Mouse (Mus musculus): Measurements from ENCODE around the gene Arntl2.
A peak's percentile ranks its signal among the peaks of the same experiment; 100 is the strongest.
"Not testable (repeated sequence)": the region's sequence is repeated elsewhere in the genome, so short reads cannot be mapped to it uniquely, and the experiment has no call there.

The Arntl2 gene

DNA sequence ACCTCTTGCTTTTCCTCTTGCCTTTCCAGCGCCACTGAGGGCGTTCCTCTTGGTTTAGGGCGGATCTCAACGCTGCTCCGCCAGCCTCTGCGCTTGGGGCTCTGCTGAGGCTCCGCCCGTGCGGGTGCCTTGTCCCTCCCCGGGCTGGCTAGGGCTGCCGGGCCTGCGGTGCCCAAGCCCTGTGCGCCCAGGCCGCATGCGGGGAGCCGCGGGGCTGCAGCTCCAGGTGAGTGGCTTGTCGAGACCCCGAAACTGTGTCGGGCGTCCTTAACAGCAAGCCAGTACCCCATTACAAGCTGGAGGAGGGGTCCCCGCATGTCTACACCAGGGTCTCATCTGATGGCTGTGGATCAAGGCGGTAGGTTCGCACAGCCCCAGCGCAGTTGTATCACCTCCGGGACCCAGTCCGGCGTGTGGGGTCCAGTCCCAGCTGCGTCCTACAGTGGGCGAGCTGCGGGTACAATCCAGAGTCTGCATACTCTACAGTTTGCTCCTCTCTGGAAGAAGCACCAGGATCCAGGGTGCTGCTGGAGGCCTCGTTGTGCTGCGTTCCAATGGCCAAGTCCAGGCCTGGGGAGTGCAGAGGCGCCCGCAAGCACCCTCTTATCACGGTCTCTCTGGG is at the start of gene Arntl2:
TSS of gene Arntl2 (plus strand) at position 132 of the 622 bp plus-strand sequence.
- peak; percentile 53 for DNase-seq (ENCODE audit: low spot score)

DNA sequence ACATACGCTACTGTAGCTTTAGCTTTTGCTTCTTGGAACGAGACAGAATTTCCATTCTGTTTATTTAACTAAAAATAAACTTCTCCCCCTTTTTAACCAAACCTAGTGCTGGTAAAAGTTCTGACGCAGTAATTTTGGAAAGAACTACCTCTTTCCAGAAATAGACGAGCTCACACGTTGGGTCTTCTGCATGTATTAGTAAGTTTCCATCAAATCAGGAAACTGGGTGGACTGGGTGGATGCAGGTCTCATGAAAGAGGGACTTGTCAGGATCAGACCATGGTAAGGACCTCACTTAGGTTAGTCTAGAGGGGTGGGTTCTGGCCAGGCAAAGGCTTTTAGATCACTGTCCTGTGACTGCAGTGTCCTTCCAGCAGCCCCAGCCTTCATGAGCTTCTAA is 49.3 kb upstream of the Arntl2 start:
- no peak for DNase-seq (ENCODE audit: low spot score)

DNA sequence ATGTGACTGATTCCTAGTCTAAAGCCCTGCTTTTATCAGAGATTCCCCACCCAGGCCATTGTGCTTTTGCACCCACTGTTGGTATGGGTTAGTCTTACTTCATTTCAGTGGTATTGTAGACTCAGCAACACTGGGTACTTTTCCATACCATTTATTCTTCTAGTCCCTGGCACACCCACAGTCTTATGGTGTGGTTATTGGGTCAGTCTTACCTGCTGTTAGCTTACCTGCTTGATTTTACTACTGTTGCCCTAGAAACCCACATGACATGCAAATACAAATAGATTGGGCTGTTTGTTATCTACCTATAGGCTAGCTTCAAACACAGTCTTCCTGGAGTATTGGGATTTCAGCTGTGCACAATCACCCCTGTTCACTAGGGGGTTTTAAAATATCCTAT is 48.8 kb upstream of the Arntl2 start:
- DNase-seq (ENCODE audit: low spot score) = no peak

DNA sequence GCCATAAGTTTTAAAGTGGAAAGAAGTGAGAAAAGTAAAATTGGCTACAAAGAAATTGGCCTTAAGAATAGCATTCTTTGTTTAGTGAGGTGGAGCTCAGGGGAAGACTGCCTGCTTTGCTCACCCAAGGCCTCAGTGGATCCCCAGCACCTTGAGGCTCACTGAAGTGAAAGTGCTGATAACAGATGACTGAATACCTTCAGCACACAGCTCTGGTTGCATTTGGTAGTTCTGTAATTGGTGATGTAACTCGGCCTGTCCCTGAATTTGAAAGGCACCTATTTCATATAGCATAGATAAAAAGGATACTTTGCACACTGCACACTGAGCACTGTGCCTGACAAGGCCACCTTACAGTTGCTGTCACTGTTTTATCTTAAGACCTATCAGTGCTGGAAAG is 47.6 kb upstream of the Arntl2 start:
- DNase-seq (ENCODE audit: low spot score) = no peak

DNA sequence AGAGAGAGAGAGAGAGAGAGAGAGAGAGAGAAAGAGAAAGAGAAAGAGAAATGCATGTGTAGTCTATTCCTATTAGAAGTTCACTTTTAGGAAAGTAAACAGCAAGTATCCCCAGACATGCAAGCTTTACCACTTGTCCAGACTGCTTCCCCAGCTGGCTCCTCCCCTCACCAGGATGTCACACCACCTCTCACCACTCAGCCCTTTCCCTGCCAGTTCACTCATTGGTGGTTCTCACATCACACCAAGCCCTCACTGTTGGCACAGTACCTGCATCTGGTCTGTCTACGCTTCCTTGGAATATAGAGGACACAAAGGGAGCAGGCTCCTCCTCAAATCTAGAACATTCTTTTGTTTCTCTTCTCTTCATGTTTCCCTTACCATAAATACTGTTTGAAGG is 44.2 kb upstream of the Arntl2 start:
- no peak for DNase-seq (ENCODE audit: low spot score)

DNA sequence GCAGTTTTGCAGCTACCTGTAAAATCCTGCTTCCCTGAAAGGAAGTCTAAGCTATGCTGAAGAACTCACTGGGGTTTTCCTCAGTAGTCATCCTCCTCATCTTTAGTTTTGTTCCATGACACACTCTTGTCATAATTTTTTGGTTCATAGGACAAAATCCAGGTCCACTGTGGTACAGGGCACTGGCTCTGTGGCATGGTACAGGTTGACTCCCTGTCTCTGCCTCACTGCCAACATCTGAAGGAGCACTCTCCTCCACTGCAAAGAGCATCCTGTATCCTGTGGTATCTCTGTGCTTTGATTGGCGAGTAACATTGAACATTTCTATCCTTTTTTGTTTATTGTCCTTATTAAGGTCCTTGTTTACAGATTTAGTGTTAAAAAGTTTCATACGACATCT is 43.7 kb upstream of the Arntl2 start:
- no peak for DNase-seq (ENCODE audit: low spot score)

DNA sequence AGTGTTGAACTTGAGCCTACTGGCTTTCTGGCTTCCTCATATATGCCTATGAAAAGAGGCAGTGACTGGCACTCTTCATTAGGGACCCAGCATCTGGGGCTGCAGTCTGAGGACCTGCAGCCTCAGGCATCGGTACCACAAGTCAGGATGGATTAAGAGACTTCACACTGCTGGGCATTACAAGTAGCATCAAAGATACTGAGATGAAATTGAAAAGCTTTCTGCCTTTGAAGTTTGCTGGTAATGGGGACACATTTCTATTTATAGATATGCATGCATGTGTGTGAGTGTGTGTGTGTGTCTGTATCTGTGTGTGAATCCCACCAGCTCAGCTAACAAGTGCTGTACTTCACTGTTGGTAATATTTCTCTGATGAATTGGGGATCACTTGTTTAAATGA is 43.2 kb upstream of the Arntl2 start:
- DNase-seq (ENCODE audit: low spot score) = no peak

DNA sequence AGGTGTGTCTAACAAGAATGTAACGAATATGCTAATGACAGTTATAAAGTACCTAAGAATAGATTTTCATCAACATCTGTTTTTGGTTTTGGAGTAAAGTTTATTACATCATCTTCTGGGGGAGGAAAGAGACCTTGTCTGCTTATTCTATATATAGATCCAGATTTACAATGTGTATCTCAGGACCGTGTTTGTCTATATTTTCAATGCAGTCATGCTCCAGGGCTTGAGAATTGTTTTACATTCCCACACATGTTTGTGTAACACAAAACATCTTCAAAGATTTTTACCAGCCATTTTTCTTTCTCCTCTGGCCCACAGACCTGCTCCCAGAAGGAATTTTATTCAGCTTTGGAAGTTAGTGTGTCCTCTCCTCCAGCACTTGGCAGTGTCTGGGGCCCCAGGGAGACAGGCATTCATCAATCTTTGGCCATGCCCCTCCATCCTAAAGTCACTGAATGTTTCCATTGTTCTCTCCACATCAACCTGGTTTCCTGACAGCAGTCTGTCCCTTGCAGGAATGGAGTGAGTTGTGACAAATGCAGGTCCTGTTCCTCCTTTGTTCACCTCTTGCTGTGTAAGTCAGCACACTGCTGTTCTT is 42.2 kb upstream of the Arntl2 start:
- no peak for DNase-seq (ENCODE audit: low spot score)

DNA sequence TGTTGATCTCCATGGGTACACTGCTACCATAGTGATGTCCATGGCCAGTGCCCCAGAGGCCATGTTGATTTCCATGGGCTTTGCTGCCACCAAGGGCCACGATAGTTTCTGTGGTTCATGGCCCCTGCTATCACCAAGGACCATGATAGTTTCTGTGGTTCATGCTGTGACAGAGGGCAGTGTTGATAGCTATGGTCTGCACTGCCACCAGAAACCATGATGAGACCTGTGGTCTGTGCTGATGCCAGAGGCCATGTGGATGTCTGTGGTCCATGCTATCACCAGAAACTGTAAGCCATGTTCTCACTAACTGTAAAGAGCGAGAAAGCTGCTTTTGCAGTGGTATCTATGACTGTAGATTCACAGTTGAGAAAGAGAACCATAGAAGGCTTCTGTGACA is 40.7 kb upstream of the Arntl2 start:
- no peak for DNase-seq (ENCODE audit: low spot score)

DNA sequence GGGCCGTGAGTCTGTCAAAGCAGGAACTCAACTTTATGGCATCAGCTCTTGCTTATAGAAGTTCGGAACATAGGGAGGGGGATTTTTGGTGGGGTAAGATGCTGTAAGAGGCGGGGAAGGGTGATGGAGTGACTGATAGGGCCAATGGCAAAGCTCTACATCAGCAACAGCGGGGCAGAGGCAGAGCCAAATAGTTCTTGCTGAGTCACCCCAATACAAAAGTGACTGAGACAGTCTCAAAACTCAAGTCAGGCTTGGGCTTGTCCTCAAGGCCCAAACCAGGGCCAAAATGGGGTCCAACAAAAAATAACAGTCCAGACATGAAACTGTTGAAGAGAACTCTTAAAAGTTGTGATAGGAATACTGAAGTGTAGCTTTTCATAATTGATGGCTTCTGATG is 40.2 kb upstream of the Arntl2 start:
- DNase-seq (ENCODE audit: low spot score) = no peak

DNA sequence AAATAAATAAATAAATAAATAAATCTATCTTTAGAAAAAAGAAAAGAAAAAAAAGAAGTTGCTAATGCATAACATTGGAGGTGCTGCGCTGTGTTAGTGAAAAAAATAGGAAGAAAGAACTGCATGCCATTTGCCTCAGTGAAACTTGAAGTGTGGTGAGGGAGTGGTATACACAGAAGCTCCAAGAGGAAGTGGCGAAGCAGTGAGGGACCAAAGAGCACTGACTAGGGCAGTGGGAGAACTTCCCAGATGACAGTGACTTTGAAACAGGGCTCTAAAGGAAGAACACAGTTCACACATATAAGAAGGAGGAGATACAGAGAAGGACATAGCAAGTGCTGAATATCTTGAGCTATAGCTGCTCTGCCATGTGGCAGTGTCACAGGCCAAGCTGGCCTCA is 36.8 kb upstream of the Arntl2 start:
- DNase-seq (ENCODE audit: low spot score) = no peak

DNA sequence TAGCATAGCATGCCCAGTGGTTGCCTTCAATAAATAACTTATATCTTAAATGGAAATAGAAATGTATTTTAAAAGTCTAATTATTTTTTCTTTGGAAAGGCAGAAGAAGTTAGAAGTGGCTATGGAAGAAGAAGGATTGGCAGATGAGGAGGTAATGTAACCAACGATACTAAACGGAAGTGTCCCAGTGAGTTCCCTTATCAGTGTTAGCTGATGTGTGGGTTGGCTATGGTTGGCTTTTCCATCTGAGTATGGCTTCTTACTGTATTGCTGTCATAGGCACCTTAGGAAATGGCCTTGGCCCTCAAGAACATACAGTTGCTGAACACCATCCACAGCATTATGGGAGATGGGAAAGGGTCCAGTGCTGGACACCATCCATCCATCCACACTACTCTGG is 35.8 kb upstream of the Arntl2 start:
- DNase-seq (ENCODE audit: low spot score) = no peak

DNA sequence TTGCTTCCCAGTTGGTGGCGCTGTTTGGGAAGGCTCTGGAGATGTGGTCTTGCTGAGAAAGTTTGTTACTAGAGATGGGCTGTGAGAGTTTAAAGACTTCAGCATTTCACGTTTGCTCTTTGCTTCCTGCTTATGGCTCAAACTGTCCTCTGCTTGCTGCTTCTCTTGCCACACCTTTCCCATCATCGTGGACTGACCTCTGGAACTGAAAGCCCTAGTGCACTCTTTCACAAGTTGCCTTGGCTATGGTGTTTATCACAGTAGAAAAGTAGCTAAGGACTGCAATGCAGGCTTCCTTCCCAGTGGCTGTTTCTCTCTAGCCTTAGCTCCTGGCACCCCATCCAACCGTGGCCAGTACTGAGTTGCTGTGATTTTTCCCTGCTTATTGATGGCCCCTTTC is 35.1 kb upstream of the Arntl2 start:
- DNase-seq (ENCODE audit: low spot score) = no peak

DNA sequence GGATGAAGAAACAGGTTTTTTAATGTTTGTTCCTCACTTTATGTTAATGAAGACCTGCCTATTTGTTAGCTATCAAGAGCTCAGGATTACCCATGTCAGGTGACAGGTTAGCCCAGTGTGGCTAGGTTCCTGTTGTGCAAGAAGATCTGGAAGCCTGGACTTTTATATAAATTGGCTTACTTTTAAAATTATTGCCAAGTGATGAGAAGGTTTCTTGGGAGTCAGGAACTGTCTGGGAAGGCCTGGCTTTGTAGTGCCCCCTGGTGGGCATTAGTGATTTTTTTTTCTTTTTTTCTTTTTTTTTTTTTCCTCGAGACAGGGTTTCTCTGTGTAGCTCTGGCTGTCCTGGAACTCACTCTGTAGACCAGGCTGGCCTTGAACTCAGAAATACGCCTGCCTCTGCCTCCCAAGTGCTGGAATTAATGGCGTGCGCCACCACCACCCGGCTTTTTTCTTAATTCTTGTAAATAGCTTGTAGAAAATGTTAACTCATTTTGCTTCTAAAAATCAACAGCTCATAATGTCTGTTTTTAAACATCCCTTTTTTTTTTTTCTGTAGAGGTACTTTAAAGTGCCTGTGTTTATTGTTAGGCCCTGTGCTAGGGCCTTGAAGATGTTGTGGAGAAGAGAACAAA is 33.5 kb upstream of the Arntl2 start:
- DNase-seq (ENCODE audit: low spot score) = no peak

DNA sequence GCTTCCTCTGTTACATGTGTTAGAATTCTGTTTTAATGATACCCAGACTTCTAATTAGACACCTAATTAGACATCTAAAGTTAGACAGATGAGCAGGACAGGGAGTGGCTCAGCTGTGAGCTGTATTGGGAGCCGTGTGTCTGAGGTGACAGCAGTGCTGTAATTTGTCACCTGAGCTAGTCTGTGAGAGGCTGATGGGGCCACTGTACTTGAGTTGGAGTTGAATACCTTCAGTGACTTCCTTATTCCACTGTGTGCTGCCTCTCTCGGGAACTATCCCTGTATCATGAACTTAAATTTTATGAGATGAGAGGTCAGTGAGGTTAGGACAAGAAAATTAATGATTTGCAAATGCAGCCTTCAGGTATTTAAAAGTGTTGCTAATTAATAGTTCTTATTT is 31.3 kb upstream of the Arntl2 start:
- no peak for DNase-seq (ENCODE audit: low spot score)

DNA sequence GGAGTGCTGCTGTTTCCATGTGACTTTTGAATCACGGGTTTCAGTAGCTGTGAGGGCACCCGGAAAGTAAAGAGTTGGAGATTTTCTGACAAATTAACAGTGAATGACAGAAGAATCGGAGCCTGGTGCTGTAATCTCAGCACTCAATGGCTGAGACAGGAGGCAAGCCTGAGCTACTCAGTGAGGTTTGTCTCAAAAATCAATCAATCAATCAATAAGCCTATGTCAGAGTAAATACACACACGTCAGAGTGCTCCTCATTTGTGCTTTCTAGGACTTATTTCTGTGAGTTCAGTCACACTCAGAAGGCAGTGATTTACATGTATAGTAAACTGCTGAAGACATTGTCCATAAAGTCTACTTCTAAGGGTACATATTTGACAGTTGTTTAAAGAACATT is 30.6 kb upstream of the Arntl2 start:
- DNase-seq (ENCODE audit: low spot score) = no peak

DNA sequence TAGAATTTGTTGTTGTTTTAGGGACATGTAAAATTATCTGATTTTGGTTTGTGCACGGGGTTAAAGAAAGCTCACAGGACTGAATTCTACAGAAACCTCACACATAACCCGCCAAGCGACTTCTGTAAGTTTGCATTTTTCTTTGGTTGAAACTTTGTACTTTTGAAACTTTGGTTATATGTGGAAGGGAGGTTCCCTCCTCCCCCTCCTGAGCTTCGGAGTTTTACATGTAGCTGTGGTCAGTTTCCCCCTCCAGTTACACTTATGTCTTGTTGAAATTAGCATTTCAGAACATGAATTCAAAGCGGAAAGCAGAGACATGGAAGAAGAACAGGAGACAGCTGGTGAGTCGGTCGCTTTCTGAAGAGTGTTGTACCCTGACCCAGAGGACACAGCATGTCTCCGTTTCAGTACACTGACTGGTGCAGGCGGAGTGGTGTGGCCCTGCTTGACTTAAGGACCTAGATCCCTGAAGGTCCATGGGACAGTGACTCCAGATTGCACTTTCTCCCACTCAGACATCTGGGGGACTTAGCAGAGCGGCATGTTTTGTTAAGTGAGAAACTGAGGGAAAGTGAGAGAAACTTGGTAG is 26.9 kb upstream of the Arntl2 start:
- no peak for DNase-seq (ENCODE audit: low spot score)

DNA sequence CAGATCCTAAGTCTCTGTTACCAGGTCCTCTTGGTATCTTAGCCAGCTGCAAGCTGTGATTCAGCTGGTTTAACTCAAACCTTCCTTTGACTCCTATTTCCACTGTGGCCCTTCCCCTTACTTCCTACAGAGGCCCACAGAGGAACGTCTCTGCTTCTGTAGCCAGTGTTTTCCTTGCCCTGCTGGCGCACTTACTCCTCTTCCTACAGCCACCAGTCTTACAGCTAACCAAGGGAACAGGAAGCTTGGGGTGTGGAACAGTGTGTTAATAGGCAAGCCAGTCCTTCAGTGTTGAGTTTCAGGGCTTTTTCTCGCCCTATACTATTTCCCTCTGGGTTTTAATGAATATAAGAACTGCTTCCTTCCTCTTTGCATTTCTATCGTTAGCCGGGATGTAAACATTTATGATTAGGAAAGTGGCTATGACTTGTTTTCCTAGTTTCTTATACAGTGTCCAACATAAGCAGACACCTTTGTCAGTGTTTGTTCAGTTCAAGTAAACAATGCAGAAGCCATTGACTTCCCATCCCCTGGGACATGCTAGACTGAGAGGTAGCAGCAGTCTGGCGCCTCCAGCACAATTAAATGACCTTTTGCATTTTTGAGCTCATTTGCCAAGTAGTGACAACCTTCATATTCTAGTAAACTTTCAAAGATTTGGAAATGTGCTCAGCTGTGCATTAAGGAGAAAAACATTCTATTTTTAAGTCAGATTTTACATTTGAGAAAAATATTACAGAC is 25.7 kb upstream of the Arntl2 start:
- no peak for DNase-seq (ENCODE audit: low spot score)

DNA sequence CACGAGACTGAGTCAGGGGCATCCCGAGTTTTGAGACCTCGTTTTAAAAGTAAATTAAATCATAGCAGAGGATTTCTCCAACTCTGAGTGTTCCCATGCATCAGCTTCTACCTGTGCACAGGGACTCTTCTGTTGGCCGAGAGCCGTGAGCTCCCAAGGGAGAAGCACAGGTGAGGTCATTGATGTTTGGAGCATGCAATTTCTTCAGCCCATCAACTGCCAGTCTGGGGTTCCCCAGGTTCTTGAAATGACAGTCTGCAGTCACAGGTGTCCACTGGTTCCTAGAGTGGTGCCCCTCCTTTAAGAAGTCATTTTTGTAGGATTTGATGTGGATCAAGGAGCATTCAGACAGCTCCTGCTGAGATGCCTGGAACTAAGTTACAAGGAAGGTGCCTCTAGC is 25.0 kb upstream of the Arntl2 start:
- no peak for DNase-seq (ENCODE audit: low spot score)

DNA sequence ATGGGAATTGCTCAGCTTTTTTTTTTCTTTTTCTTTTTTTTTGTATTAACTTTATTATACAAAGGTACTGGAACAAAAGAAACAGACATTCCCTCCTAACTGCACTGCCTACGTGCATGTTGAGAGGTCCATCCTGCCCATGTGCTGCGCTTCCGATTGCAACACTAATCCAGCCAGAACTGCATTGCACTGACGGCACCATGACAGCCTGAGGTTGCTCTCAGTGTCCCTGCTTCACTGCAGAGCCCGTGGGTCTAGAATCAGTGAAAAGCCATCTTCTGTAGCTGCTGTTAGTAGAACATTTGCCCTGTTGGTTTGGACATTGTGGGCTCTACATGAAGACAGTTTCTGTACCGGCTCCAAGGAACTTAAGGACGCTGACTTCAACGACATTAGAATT is 20.0 kb upstream of the Arntl2 start:
- DNase-seq (ENCODE audit: low spot score) = not testable (repeated sequence)

DNA sequence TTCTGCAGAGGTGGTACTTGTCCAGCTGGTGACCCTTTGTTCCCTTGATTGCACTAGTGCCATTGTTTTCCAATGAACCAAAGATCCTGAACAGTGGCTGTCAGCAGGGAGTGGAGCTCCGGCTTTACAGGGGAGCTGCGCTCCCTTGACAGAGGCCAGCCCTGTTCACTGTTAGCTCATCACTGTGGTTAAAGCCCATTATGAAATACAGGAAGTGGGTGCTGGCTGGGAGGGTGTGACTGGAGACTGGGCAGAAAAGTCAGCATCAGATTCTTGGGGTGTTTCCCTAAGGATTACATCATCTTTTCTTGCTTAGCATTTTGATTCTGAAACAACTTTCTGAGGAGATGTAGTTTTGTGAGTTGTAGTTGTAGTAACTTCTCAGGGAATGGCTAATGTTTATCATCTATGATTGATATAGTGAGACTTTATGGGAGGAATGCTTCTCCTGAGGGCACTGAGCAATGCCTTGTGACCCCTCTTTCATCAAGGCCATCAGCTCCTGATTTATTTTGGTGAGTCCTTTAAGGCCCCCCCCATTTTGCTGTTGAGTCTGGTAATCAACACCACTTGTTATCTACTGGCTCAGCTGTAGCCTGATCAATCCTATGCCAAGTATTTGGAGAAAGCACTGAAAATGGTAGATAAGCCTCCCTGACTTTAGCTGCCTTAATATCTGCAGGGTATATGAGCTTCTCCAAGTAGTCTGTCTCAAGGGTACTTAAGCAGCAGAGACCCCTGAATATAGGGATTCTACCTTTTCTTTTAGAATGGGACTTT is 19.1 kb upstream of the Arntl2 start:
- DNase-seq (ENCODE audit: low spot score) = no peak

DNA sequence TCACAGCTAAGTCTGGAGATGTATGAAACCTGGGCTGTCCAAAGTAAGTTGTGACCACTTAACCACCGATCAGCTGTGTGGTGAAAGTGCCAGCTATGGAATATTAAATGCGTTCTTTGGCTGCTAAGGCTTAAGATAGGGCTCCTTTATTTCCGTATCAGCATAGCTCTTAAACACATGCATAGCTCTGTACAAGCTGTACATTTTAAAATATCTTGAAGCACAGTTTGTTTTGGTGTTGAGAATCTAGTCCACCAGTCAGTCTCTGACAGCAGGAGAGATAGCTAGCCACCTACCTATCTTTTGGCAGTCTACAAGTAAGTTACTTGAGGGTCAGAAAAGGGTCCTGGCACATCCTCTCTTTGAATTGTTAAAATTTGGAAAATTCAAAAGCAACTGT is 17.8 kb upstream of the Arntl2 start:
- no peak for DNase-seq (ENCODE audit: low spot score)
